Mouse (Mus musculus): ENCODE data around the gene Ccni.

DNA sequence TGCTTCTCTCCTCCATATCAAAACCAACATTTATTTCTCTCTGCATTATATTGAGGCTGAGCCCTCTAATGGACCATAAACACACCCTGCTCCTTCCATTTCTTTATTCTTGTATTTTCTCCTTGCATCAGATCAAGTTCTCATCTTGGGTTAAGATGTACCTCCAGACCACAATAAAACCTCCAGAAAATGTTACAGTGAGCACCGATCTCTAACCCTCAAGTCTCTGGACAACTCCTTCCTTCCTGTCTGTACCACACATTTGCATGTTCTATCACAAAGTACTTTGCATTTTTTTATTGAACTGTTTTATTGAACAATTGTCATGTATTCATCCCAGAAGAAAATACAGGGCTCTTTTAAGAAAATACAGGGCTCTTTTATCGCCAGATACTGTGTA, 23.2 kb upstream of the Ccni start:
- TF ChIP-seq POLR2A (IDR thresholded peaks at IDR 0.05; ENCODE audit: control insufficient read depth in 1 of 2, insufficient read depth in 1 of 2, low read depth in 1 of 2, low read length in 2 of 2, poor library complexity in 1 of 2) (no peak), ZNF384 (IDR thresholded peaks at IDR 0.05; ENCODE audit: low read depth, low read length) (no peak), GABPA (IDR thresholded peaks at IDR 0.05; ENCODE audit: low read depth, low read length) (no peak), EP300 (IDR thresholded peaks at IDR 0.05; ENCODE audit: low read depth in 1 of 2, low read length in 2 of 2) (no peak), CTCF (IDR thresholded peaks at IDR 0.05 in 2 of 3, conservative IDR thresholded peaks at IDR 0.05 in 1 of 3; ENCODE audit: control insufficient read depth in 1 of 3, insufficient read depth in 1 of 3, low read depth in 2 of 3, low read length in 3 of 3, poor library complexity in 1 of 3, severe bottlenecking in 1 of 3) (no peak)
